Comparison of ENCODE assay signal across 15 mouse cellular contexts in genomic region chr10:117987620-117988019, GRCm38 (mm10).
A peak's percentile ranks its signal among the peaks of the same experiment; 100 is the strongest.
DNase-seq lines count a peak whose midpoint lies in the region; ATAC-seq and TF ChIP-seq lines count a peak whose summit lies in the region.
"Had no signal": no experiment of that assay in that cellular context is flagged by ENCODE, and none has a peak within 500 bp of the region (broad histone marks: within the 10 kb centered on the region; RNA-seq: fewer than 3 reads in every experiment).

No protein-coding gene starts in this region.

- no peak for TF ChIP-seq CTCF in intestine, postnatal 0 days (IDR thresholded peaks at IDR 0.05; ENCODE audit: low read depth)

- H3K4me3 ChIP-seq in intestine, postnatal 0 days (ENCODE audit: low read depth, low read length) = no peak overlapping the region
- H3K4me3 ChIP-seq: erythroblast, embryonic 14.5 days; gastrocnemius, adult 2 months had no signal

- no peak overlapping the region for H3K27ac ChIP-seq in intestine, postnatal 0 days (ENCODE audit: low read depth, low read length)
- H3K27ac ChIP-seq: gastrocnemius, adult 2 months; kidney, postnatal 0 days had no signal

- 60% methylated on average over 6 of the region's 6 CpGs for WGBS in intestine, postnatal 0 days

- no peaks in the 10 kb centered on the region for H3K36me3 ChIP-seq in intestine, postnatal 0 days (ENCODE audit: control insufficient read depth, insufficient read depth)

- no peak for ATAC-seq in intestine, postnatal 0 days
- ATAC-seq in CD4-positive, CD25-positive, alpha-beta regulatory T cell, adult 4 months = no peak
- ATAC-seq: liver, postnatal 0 days had no signal

- H3K27me3 ChIP-seq in intestine, postnatal 0 days (replicated peaks; ENCODE audit: control insufficient read depth, insufficient read depth, low read length) = no peaks in the 10 kb centered on the region

- H3K4me1 ChIP-seq in intestine, postnatal 0 days (replicated peaks; ENCODE audit: control insufficient read depth, insufficient read depth, low read length) = no peaks in the 10 kb centered on the region

- no peak overlapping the region for H3K4me2 ChIP-seq in intestine, postnatal 0 days (replicated peaks; ENCODE audit: low read depth)

- H3K9me3 ChIP-seq in intestine, postnatal 0 days (ENCODE audit: control insufficient read depth) = no peaks in the 10 kb centered on the region

- peak; percentile 21 for DNase-seq in adrenal gland, postnatal 14 days
- no peak for DNase-seq in adrenal gland, adult 18-20 months (ENCODE audit: low spot score in 2 of 2)
- peak; percentile 38 for DNase-seq in right cerebral cortex, postnatal 14 days
- DNase-seq in right cerebral cortex, postnatal 4 days = no peak
- peak; percentile 42 for DNase-seq in heart, postnatal 25 days (ENCODE audit: low spot score)
- DNase-seq in spleen, postnatal 14 days (ENCODE audit: low spot score in 2 of 2) = no peak
- DNase-seq: gastrocnemius, adult 2 months; layer of hippocampus, adult 9-11 months; liver, postnatal 0 days; midbrain, embryonic 14.5 days; thymus, adult 18-20 months had no signal

- intact Hi-C loops in heart, postnatal 25 days (cut with DNase I) = no loop called here

- H3K9ac ChIP-seq in intestine, postnatal 0 days (ENCODE audit: low read depth, low read length) = no peak overlapping the region
- H3K9ac ChIP-seq: liver, postnatal 0 days had no signal

Comparison
In these comparisons a context has a peak if more than half of its experiments do, and no peak if none do; other contexts are left out.
1. DNase-seq: peak in adrenal gland, postnatal 14 days (single experiment), right cerebral cortex, postnatal 14 days (single experiment) and heart, postnatal 25 days (single experiment); none in adrenal gland, adult 18-20 months (0 of 2), right cerebral cortex, postnatal 4 days (single experiment) and spleen, postnatal 14 days (0 of 2).